Mouse (Mus musculus): ENCODE measurements around the gene Ank2. TPM values are rescaled to one million over a fixed set of nuclear protein-coding genes. Genes with fewer than 3 reads are reported as not detected.
"Not testable (repeated sequence)": the region's sequence is repeated elsewhere in the genome, so short reads cannot be mapped to it uniquely, and the experiment has no call there.

Ank2 gene
- total RNA-seq, 2 experiments from 2014 or later: 969 to 1,019 TPM

DNA sequence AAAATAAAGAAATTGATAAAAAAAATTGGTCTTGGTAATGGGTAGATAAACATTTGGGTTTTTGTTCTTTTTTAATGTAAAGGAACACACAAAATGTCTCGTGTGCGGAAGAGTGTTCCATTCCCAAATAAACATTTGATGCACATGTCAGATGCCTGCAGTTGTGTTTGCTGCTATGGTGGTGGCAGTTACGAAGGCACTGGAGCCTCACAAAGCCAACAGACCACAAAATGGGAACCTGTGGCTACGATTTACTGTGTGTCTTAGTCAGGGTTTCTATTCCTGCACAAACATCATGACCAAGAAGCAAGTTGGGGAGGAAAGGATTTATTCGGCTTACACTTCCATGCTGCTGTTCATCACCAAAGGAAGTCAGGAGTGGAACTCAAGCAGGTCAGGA, 178.1 kb downstream of the Ank2 start:
- not testable (repeated sequence) for DNase-seq (ENCODE audit: low spot score in 2 of 2)
- intact Hi-C loops (cut with DNase I): loop anchor here (5.0 kb wide), 3 partner anchors 111 to 231 kb away; partner anchors contain the start of genes Larp7 and Zgrf1

DNA sequence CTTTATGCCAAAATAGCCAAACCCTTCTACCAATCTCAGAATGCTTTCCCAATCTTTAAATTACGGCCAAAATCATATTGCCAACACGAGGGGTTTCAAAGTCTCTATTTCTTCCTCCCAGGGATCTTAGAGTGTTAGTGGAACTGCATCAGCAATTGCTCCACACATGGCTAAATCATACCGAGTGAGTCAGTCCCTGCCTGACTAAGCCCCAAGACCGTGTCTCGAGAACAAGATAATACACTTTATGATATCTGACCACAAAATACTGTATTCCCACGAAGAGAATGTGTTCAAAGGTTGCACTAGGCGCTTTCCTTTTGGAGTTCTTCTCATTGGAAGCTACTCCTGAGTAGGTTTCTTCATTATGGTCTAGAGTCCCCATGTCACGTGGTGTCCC, 178.8 kb downstream of the Ank2 start:
- no peak for DNase-seq (ENCODE audit: low spot score in 2 of 2)
- intact Hi-C loops (cut with DNase I): loop anchor here (5.0 kb wide), 3 partner anchors 112 to 232 kb away; partner anchors contain the start of genes Larp7 and Zgrf1

DNA sequence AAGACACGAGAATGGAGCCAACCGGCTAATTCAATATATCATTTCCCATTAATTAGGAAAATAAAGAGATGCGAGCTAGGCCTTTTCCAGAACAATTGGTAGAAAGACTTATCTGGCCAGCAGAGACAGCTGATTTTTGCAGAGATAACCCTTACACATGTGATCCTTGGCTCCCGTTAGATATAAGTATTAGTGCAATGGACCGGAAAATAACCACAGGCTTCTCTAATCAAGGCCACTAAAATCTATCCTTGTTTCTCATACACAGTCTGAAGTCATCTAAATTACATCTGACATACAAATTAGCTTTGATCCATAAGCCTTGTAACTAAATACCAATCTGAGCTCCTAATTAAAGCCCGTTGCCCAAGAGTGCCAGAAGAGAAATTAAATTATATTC, 181.5 kb downstream of the Ank2 start:
- intact Hi-C loops (cut with DNase I): no loop called here

DNA sequence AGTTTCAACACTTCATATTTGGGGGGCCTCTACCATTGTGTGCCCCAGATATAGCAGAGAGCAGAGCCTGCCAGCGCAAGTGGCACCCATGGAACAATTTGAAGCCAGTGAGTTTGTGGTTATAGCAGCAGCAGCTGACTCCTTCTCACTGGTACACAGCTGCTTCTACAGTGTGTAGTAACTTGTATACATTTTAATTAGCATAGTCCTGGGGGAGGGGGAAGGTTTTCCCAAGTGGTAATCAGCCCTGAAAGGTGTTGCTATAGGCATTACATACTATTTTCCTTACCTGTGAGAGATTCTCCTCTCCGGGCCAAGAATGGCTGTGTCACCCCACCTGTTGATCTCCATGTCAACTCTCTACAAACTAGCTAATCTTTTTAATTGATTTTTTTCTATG, 182.4 kb downstream of the Ank2 start:
- DNase-seq (ENCODE audit: low spot score in 2 of 2): no peak
- intact Hi-C loops (cut with DNase I): no loop called here

More for the DNA sequence above, 181.5 kb downstream of the Ank2 start:
- no peak for DNase-seq (ENCODE audit: low spot score in 2 of 2)

DNA sequence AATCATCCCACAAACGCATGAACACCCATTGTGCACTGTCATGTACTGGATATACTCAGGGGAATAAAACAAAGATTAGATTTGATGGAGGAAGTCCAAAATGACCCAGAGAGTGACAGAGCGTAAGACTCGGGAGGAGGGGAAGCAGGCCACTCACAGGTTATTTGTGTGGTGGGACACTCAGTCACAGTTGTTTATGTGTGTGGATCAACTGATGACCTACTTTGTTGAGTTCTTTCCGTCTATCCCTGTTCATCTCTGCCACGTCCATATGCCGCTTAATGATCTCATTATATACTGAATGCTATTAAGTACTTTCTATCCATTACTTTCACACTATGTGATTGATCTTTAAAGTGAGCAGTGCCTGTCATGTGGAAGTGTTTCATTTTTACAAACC, 187.6 kb downstream of the Ank2 start:
- no peak for DNase-seq (ENCODE audit: low spot score in 2 of 2)
- intact Hi-C loops (cut with DNase I): no loop called here

DNA sequence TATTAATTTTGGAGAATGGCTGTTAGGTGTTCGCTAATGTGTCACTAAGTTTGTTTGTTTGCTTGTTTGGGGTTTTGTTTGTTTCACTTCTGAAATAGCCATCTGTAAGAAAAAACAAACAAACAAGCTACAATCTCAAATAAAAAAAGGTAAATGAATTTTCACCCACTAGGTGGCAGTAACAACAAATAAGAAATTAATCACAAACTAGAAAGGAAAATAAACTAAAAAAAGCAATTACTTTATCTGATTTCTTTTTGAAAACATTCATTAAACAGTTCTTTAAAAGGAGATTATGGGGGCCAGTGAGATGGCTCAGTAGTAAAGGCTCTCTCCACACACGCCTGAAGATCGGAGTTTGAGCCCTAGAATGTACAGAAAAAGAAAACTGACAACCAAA, 189.1 kb downstream of the Ank2 start:
- intact Hi-C loops (cut with DNase I): no loop called here

DNA sequence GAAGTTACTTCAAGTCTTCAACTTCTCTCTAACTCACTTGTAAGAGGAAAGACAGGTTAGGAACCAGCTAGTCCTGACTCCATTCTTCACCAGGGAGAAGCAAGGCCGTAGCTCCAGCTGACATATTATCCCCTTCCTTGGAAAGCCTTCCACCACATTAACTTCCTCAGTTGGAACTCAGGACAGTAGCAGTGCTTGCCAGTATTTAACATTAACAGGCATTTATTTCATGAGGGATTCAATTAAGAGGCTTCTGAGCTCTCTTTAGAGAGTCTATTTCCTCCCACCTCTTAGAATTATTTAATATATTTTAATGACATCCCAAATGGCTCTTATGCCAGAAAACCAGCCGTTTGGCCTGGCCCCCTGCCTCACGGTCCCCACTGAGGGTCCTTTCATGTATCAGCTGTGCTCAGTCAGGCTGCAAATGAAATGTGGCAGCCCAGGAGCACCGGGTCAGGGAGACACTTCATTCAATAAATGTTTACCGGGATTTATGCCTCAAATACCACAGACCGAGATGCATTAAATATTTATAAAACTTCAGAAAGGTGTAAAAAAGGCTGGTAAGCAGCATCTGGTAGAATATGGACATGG, 195.1 kb downstream of the Ank2 start:
- DNase-seq (ENCODE audit: low spot score in 2 of 2): no peak
- intact Hi-C loops (cut with DNase I): no loop called here

More for the DNA sequence above, 189.1 kb downstream of the Ank2 start:
- no peak for DNase-seq (ENCODE audit: low spot score in 2 of 2)

DNA sequence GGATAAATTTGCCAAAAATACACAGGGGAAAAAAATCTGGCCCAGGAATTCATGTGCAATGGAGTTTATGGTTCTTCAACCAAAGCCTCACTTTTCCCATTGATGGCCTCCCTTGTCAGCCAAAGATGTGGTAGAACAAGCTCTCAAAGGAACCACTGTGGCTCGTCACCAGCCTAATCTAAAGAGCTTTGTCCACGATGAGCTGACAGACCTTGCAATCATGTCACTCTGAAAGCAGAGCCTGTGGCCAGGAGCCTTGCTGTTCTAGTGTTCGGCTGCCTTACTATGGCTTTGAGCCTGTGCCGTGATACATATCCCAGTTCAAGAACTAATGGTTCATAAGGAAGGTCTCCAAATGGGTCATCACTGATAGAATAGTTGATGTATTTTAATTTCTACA, 196.1 kb downstream of the Ank2 start:
- no peak for DNase-seq (ENCODE audit: low spot score in 2 of 2)
- intact Hi-C loops (cut with DNase I): no loop called here

DNA sequence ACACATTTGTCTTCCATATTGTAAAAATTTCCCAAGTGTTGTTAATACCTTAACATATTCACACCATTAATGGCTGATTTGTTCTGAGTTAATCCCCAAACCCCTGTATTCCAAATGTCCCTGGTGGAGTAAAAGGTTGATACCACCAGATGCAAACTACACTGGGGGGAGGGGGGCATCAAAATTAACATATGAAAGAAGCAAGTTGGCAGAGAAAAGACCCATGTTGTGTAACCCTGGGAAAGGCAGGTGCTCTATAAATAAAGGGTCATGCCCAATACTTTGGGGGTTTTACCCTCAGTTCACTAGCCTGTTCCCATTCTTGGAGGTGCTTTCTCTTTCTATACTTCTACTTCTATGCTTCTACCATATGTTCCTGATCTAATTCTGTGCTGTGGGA, 198.4 kb downstream of the Ank2 start:
- DNase-seq (ENCODE audit: low spot score in 2 of 2): no peak
- intact Hi-C loops (cut with DNase I): no loop called here

DNA sequence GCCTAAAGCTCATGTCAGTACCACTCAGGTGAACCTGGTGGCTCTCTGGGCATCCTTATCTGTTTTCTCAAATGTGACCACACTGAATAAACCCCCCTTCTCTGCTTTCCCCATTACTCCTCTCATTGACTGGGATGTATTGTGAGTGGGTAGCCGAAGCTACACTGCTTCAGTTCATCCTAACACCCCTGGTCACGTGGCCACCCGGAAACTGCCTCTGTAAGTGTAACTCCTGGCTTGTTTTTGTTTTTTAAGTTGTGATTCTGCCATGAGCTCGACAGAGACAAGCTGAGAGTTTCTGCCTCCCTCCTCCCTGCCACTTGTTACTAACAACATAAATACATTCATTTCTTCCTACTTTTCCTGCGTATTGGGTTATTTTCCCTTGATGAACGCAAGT, 203.2 kb downstream of the Ank2 start:
- intact Hi-C loops (cut with DNase I): no loop called here
- no peak for DNase-seq (ENCODE audit: low spot score in 2 of 2)

DNA sequence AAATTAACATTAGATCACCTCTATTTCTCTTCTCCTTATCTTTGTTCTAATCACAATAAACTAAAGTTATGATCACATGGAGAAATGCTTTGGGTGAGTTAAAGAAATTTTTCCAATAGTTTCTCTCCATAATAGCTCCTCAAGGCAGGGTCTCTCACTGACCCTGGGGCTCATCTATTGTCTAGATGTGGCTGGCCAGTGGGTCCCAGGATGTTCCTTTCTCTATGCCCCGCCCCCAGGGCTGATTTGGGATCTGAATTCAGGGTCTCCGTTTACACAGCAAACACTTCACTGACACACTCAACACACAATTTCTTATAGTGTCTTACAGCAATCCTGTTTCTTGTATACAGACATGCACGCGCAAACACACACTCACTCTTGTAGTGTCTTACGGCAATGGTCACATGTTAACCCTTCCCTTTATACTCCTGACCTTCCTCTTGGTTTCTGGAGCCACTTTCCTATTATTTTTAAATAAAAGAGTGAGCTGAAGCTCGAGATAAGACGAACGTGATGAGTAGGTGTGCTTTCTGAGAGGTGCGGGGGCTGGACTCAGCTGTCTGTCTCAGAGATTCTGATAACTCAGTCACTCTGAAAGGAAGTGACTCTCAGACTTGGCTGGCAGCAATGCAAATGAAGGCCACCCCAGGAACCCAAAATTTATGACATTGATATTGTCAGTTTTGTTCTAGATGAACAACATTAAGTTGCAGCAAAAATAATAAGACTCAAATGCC, 204.4 kb downstream of the Ank2 start:
- no peak for DNase-seq (ENCODE audit: low spot score in 2 of 2)
- intact Hi-C loops (cut with DNase I): loop anchor here (5.0 kb wide), 1 partner anchor 107 kb away; no protein-coding TSS in a partner anchor

DNA sequence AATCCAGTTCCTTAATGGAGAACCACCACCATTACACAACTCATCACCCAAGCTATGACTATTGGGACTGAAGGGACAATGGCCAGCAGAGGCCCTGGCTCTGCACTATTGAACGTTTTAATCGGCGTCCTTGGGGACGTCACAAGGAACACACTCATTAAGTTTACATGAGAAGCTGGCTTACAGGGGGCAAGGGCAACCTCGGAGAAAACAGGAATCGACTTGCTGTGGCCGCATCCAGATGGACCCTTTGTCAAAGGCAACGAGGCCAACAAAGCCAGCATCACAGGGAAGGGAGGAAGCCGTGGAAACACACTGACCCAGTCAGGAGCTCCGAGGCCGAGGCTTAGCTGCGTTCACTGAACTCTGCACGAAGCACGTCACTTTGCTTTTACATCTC, 205.1 kb downstream of the Ank2 start:
- DNase-seq (ENCODE audit: low spot score in 2 of 2): peak in 1 of 2 experiments; percentile 25
- intact Hi-C loops (cut with DNase I): loop anchor here (5.0 kb wide), 1 partner anchor 107 kb away; no protein-coding TSS in a partner anchor

DNA sequence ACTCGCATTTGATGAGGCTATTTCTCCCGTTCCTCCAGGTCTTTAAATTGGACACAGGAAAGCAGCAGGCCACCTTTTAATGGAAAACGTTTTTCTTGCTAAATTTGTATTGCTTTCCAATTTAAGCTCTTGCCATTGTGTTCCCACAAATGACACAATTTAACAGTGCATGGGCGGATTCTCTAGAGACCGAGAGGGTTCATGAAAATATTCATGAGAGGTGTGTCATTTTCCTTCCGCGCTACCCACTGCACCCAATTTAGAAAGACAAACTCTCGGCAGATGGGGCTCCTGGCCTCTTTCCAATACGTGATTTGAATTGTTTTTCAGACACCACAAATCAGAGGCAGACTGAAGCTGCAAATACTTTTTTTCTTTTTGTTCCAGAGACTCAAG, 205.7 kb downstream of the Ank2 start:
- peak; percentile 90 to 93 for DNase-seq (ENCODE audit: low spot score in 2 of 2)
- intact Hi-C loops (cut with DNase I): loop anchor here (5.0 kb wide), 1 partner anchor 106 kb away; no protein-coding TSS in a partner anchor

DNA sequence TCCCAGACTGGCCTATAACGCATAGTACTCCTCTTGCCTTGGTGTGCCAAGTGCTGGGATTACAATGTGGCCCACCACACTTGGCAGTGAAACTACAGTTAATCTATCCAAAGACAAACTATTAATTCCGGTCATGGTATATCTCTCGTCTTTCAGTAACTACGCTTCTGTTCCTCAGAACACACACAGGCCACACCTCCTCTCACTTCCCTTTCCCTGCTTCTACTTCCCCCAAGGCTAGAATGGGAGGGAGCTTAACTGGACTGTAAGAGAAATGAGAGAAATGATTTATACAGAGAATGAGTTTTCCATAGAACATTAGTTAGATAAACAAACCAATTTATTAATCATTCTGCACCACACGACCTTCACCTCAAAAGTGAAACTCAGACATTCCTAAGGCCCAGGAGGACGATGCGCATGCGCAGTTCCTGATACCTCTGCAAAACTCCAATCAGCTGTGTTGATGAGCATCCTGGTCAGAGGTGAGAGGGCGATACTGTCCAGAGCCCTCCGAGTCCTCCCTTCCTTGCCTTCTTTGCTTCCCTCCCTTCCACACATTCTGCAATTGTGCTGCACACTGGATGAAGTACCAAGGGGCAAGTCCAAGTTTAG, 206.2 kb downstream of the Ank2 start:
- DNase-seq (ENCODE audit: low spot score in 2 of 2): no peak
- intact Hi-C loops (cut with DNase I): loop anchor here (5.0 kb wide), 1 partner anchor 106 kb away; no protein-coding TSS in a partner anchor

DNA sequence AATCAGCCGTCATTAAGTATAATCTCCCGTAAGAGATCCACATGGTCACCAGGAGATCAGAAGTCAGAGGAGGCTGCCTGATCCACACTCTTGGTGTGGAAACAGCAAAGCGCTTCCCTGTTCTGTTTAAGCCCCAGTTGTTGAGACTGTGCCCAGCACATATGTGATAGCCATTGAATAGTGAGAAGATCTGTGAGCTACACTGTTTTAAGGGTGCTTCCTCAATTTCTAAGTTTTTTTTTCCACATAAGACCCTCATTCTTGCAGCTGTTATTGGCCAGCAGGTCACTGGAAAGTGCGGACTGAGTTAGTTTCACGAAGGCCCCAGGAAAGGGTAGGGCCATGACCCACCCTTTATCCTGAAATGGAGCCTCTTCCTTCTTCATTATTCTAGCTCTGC, 216.9 kb downstream of the Ank2 start:
- DNase-seq (ENCODE audit: low spot score in 2 of 2): no peak

DNA sequence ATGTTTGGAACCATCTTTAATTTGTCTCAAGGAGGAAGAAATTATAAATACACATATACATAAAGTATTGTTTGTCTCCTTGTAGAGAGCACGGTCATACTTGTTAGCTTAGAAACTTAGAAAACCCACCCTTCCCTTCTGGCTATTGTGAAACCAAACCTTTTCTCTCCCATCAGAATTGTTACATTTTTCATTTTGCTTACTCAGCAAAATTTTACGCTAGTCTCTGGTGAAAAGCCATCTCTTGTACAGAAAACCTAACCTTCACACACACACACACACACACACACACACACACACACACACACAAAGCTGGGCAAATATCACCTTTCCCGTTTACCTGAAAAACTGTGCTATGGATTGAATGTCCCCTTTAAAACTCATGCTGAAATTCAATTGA, 217.8 kb downstream of the Ank2 start:
- intact Hi-C loops (cut with DNase I): no loop called here
- no peak for DNase-seq (ENCODE audit: low spot score in 2 of 2)

More for the DNA sequence above, 216.9 kb downstream of the Ank2 start:
- intact Hi-C loops (cut with DNase I): no loop called here

DNA sequence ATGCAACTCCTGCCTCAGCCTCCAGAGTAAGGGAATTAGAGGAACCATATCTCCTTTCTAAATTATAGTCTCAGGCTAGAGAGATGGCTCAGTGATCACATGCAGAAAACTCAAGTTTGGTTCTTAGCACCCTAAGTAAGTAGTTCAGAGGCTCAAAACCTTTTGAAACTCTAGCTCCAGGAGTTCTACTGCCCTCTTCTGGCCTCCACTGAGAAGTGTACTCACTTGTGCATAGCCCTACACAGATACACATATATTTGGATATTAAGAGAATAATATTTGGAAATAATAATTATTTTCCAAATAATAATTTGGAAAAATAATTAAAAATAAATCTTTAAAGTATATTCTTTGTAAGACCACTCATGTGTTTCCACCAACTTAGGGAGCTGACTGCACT, 218.8 kb downstream of the Ank2 start:
- no peak for DNase-seq (ENCODE audit: low spot score in 2 of 2)
- intact Hi-C loops (cut with DNase I): no loop called here

DNA sequence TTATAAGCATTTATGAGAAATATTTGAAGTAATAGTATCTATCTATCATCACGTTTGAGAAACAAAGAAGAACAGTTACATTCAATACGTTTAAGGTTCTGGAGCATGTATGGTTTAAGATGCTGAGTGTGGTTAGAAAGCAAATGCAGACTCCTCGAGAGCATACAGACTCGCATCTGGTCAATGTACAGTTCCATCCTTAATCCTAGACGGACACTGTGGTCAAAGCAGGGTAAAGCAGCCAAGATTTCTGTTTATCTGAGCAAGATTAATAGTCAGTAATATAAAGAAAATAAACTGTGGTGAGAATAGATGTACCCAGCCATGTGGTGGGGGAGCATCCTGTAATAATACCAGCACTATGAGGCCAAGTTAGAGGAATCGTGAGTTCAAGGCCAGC, 223.2 kb downstream of the Ank2 start:
- no peak for DNase-seq (ENCODE audit: low spot score in 2 of 2)
- intact Hi-C loops (cut with DNase I): no loop called here

DNA sequence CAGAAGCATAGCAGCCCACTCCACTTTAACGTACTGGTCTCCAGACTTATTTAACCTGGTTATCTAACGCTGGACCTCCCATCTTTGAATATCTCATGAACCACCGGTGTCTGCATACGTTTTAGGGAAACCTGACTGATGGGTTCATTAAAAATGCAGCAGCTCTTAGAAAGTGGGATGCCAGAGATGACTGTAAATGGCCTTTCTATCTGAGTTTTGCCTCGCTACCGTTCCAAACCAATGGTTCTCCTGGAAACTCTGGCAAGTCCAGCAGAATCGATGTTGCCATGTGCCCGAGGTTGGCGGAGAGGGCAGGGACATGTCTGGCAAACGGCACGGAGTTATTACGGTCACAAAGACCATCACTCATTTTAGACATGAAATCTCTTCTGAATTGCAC, 226.3 kb downstream of the Ank2 start:
- no peak for DNase-seq (ENCODE audit: low spot score in 2 of 2)
- intact Hi-C loops (cut with DNase I): no loop called here

DNA sequence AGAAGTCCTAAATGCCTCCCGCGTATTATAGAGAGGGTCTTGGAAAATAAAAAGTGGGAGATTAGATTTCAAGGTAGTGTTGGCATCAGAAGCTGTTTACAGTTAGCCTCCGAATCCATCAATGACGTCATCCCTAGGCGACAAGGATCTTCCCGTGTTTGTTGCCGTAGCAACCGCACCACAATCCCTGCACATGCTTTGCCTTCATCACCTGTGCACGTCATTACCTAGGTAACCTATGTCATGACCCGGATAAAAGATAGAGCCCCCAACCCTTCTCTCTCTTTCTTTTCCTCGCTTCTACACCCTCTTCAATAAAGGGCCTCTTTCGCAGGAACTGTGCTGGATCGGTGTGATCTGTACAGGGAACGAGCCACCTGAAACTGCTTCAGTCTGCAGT, 229.5 kb downstream of the Ank2 start:
- intact Hi-C loops (cut with DNase I): no loop called here
- no peak for DNase-seq (ENCODE audit: low spot score in 2 of 2)

DNA sequence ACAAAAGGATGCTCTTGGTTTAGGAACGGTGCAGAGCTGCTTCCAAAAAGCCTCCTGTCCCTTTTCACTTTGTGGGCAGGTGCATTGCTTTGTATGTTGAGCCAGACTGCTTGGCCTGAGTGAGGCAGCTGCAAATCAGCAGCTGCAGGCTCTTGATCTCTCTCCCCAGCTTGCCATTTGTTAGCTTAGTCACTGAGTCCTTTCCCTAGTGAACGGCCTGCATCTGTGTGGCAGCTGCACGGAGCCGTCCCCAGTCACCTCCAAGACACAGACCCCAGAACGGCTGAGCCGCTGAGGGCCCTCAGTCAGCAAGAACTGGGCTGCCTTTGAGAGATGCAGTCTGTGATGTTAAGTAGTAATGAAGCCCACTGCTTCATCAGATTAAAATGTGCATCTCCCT, 231.3 kb downstream of the Ank2 start:
- intact Hi-C loops (cut with DNase I): no loop called here
- DNase-seq (ENCODE audit: low spot score in 2 of 2): no peak
